Mouse (Mus musculus) erythroid progenitor cell, adult 5-6 weeks (primary cell): Measurements from ENCODE around the gene Plac1. TPM values are rescaled to one million over a fixed set of nuclear protein-coding genes. Genes with fewer than 3 reads are reported as not detected.

Experiments used
- ATAC-seq: replicated peaks from 2 replicates; pipeline ENCODE4 v1.8.0; 2016; ENCODE audit warnings: moderate number of reproducible peaks, mild to moderate bottlenecking, moderate TSS enrichment, inconsistent platforms; ENCODE audit not compliant: poor library complexity, low FRiP score, severe bottlenecking
- total RNA-seq, 2 experiments: library from RNA; stranded (forward) in 1 of 2; stranded (reverse) in 1 of 2; fragments of 150-400 nt in 1 of 2; fragments of 186-747, 209-891 nt in 1 of 2; gene quantifications; 2 replicates each; pipeline versions ENCODE4 v1.2.3 to v1.2.4; 2015 to 2017; ENCODE audit warnings: low replicate concordance in 2 of 2

The Plac1 gene
- total RNA-seq, 2 experiments from 2014 or later = not detected

DNA sequence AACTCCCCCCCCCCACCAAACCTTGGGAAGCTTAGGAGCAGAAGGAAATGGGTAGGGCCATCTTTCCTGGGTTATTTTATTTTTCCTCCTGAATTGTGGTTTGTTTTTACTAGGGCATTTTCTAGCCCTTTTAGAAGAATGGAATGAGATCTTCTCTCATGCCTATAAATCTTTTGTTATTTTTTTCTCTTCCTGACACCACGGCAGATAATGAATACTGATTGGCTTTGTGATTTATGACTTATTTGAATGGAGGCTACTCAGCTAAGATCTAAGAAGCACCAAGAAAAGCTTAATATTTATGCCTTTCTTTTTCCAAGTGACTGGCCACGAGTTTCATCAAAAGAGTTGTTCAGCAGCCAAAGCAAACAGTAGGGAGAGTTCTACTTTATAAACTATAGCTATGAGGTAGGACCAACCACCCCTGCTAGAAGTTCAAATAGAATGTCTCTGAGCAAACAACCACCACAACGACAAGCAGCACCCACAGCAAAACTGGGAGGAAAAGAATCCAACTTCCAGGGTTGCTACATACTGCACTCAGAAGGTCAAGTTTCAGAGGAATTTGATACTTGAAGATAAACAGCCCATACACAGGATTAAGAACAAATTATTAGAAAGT, 35.1 kb downstream of the Plac1 start:
- ATAC-seq = no peak

- ATAC-seq = no peak
Measured at GRCm38 (mm10) chrX:53201616-53202015, 38.3 kb downstream of the Plac1 start.

DNA sequence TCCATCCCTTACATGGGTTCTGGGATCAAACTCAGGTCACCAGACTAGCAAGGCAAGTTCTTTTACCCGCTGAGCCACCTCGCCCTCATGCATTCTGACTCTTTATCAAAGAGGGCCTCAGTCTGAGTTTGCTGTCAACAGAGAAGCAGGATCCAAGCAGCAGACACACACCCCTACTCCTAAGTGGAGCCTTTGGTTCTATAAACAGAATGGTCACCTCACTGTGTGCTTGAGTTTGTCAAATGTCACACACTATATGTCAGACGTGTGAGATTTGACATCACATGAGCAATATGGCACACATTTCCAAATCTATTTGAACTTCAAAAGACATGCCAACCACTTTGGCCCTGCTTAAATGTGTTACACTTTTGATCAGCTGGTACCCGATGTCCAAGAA, 42.2 kb downstream of the Plac1 start:
- ATAC-seq = no peak

- ATAC-seq = no peak
Measured at GRCm38 (mm10) chrX:53196392-53196791, 43.5 kb downstream of the Plac1 start.

DNA sequence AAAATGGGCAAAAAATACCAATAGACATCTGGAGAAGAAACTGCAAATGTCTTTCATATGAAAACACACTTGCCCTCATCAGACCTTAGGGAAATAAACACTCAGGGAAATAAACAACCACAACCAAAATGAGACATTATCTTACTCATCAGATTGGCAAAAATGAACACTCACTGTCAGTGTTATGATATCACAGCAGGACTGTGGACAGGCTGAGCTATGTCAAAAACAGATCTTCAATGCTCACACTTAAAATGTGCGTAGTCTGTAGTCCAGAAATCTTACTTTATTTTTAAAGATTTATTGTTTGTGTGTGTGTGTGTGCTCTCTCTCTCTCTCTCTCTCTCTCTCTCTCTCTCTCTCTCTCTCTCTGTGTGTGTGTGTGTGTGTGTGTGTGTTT, 51.2 kb downstream of the Plac1 start:
- no peak for ATAC-seq

DNA sequence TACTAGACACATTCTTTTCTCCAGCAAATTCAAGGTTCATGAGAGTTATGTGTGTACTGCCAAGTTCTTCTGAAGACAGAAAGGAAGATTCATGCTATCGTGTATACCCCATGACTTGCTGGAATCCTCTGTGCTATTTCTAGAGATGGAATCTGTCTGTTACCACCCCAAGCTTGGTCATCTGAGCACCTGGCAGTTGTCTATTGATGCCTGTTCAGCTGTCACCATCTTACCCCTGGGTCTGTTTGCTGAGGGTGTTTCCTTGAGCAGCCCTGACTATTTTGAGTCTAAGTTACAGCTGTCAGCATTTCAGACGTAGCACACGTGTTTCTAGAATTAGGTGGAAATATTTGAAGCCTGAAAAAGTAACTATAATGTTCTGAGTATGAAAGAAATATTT, 60.1 kb downstream of the Plac1 start:
- no peak for ATAC-seq

DNA sequence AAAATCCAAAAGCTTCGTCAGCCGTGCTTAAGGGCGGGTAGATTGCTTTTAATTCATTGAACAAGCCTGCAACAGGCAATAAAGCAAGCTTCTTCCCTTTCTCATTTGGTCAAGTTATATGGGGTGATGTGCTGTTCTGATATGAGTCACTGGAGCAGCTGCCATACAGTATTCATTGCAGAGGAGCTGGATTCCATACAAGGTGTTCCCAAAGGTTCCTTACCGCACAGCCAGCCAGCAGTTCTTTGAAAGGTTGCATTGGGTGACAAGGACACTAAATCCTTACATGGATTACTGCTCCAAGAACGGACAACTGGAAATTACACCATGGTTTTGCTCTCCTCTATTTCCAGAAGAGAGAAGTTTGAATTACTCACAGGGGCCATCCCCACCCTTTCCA, 63.6 kb downstream of the Plac1 start:
- no peak for ATAC-seq

GRCm38 (mm10) chrX:53168623-53169022, 71.3 kb downstream of the Plac1 start:
- ATAC-seq = no peak

DNA sequence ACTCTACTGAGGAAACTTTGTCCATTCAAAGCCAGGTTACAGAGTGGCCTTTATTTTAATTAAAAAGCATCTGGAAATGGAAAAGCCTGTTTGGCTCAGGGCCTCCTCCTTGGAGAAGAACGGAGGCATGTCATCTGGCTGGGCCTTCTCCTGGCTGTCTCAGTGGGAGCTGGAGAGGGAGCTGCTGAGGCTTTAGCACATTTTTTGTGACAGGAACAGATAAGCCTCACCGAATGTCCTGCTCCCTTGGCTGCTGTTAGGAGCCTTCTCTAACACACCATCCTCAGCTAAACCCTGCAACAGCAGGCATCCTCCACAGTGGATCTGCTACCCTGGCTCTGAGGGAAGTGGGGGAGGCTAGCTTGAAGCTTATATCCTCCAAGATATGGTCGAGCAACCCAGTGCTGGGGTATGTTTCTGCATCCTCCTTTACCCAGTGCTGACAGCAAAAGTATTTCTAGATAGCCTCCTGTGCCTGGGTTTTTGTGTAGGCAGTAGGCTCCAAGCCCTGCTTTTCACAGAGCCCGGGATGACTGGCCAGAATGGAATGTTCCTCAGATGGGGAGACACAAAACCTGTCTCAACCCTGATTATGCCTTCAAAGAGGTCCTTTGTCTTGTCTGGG, 72.9 kb downstream of the Plac1 start:
- ATAC-seq = no peak

DNA sequence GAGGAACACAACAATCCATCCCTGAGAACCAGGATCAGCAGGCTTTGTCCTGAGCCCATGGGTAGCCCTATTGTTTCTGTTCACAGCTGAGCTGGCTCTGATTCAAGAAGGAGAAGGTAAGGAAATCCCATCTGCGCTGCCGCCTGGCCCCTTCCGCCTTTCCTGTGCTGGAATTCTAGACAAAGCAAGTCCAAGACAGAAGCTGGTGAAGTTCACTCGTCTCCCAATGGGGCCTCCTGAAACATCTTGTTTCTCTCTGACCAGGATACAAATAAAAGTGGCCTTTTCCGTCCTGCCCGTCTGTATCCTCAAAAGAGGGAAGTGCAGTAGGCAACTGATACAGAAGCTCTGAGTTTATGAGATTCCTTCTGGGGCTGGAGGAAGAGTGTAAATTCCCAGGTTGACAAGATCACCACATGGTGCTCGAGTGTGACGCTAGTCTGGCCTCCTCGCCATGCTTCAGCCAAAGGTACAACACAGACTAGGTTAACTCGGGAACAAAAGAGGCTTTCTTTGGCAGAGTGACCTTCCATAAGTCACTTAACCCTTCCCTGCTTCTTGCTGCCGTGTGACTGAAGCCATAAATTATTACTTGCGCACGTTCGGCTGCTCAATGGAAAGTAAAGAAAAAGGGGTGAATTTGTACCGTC, 73.5 kb downstream of the Plac1 start:
- no peak for ATAC-seq

GRCm38 (mm10) chrX:53162589-53162988, 77.3 kb downstream of the Plac1 start:
- no peak for ATAC-seq

- ATAC-seq = no peak
Measured at GRCm38 (mm10) chrX:53161583-53161982, 78.3 kb downstream of the Plac1 start.

- ATAC-seq = no peak
Measured at GRCm38 (mm10) chrX:53161115-53161514, 78.8 kb downstream of the Plac1 start.

GRCm38 (mm10) chrX:53148039-53148438, 91.9 kb downstream of the Plac1 start:
- ATAC-seq = no peak

- no peak for ATAC-seq
Measured at GRCm38 (mm10) chrX:53146389-53146917, 93.5 kb downstream of the Plac1 start.

DNA sequence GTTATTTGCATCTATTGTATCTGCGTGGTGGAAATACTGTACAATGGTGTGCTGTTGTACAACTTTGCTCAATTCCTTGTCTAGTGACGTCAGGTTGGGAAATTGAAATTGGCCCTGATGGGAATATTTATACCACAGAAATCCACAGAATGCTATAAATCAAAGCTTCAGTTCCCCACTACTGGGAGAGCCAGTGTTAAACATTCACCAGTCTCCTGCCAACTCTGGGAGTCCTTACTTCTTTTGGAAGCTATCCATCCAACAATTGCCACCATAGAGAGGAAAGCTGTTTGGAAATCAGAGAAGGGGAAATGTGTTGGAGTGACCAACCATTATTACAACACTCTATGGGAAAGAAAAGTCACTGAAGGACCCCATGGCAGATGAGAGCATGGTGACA, 100.3 kb downstream of the Plac1 start:
- ATAC-seq = no peak

- no peak for ATAC-seq
Measured at GRCm38 (mm10) chrX:53137066-53137465, 102.8 kb downstream of the Plac1 start.

GRCm38 (mm10) chrX:53129501-53129900, 110.4 kb downstream of the Plac1 start:
- no peak for ATAC-seq

- ATAC-seq = no peak
Measured at GRCm38 (mm10) chrX:53126492-53127033, 113.3 kb downstream of the Plac1 start.

DNA sequence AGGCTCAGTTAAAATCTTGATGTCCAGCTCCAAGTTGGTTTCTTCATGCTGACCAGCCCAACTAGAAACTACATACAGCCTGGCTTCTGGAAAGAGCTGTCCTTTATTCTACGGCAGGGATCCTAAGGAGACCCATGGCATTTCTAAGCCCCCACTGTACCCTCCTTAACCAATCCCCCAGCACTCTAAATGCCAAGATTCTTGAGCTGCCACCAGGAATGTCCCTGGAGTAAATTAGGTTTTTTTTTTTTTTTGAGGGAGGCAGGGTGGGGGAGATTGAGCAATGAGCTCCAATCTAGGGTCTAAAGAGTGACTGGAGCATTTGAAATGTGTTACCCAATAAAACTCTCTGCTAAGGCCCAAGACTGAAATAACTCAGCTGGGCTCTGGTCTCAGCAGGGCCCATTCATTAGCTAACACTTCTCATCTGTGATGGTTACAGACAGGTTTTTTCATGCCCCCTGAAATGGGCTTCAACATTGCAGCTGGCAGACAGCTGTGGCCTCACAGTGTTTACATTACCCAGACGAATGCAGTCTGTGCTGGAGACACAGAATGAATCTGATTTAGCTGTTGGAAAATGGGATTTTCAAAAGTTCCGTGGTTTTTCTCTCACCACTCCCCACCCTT, 114.0 kb downstream of the Plac1 start:
- no peak for ATAC-seq
